Mouse (Mus musculus) MEL (cell line): ENCODE data around the gene Bmf.

Experiments used
- BHLHE40 ChIP-seq: IDR thresholded peaks from 2 replicates; pipeline ENCODE4 v1.6.1; 2012; ENCODE audit warnings: low read depth, mild to moderate bottlenecking, inconsistent platforms, low read length, improper control_type of control experiment, borderline replicate concordance
- CTCF ChIP-seq, 3 experiments: IDR thresholded peaks in 2 of 3; conservative IDR thresholded peaks in 1 of 3; 2 replicates each; pipeline ENCODE4 v1.5.1; 2011 to 2012; ENCODE audit warnings: low read length in 3 of 3, low read depth in 2 of 3, mild to moderate bottlenecking in 2 of 3, improper control_type of control experiment in 1 of 3, inconsistent platforms in 1 of 3, mixed read lengths in 1 of 3, moderate library complexity in 1 of 3; ENCODE audit not compliant: control insufficient read depth in 1 of 3, insufficient read depth in 1 of 3, poor library complexity in 1 of 3, severe bottlenecking in 1 of 3
- JUND ChIP-seq: IDR thresholded peaks from 2 replicates; pipeline ENCODE4 v1.6.1; 2011; ENCODE audit warnings: low read depth, mild to moderate bottlenecking, improper control_type of control experiment, low read length
- MAFK ChIP-seq: IDR thresholded peaks from 2 replicates; pipeline ENCODE4 v1.6.1; 2011; ENCODE audit warnings: low read depth, mild to moderate bottlenecking, low read length, improper control_type of control experiment, borderline replicate concordance
- USF1 ChIP-seq: IDR thresholded peaks from 2 replicates; pipeline ENCODE4 v1.6.1; 2014; ENCODE audit warnings: low read depth, mild to moderate bottlenecking, inconsistent platforms, low read length, improper control_type of control experiment, moderate library complexity

GRCm38 (mm10) chr2:118547541-118548016 lies 1.9 kb downstream of the Bmf start:
- TF ChIP-seq CTCF (IDR thresholded peaks at IDR 0.05 in 2 of 3, conservative IDR thresholded peaks at IDR 0.05 in 1 of 3; ENCODE audit: control insufficient read depth in 1 of 3, insufficient read depth in 1 of 3, low read depth in 2 of 3, low read length in 3 of 3, poor library complexity in 1 of 3, severe bottlenecking in 1 of 3) (no peak), MAFK (no peak), BHLHE40 (no peak), JUND (no peak), USF1 (no peak)
